Mouse (Mus musculus) forebrain, embryonic 15.5 days (tissue): ENCODE results near the gene Grb2. TPM values are rescaled to one million over a fixed set of nuclear protein-coding genes. Genes with fewer than 3 reads are reported as not detected.

Source experiments
- ATAC-seq: fragments of 200-750 bp; cut with Nextera tagmentation; replicated peaks from 2 replicates; pipeline ENCODE4 v1.8.0; 2017; ENCODE audit warnings: mild to moderate bottlenecking, moderate TSS enrichment, moderate library complexity
- H3K27ac ChIP-seq: fragments of 300-500 bp; sonication (generic); replicated peaks from 2 replicates; pipeline ENCODE4 v1.5.1; 2015; ENCODE audit warnings: mild to moderate bottlenecking, inconsistent platforms
- H3K27me3 ChIP-seq: fragments of 300-500 bp; sonication (generic); 2 replicates; pipeline ENCODE4 v1.6.1; 2015; ENCODE audit warnings: inconsistent platforms
- H3K36me3 ChIP-seq: fragments of 300-500 bp; sonication (generic); 2 replicates; pipeline ENCODE4 v1.6.1; 2015; ENCODE audit warnings: mild to moderate bottlenecking, inconsistent platforms
- H3K4me1 ChIP-seq: fragments of 300-500 bp; sonication (generic); 2 replicates; pipeline ENCODE4 v1.6.1; 2015; ENCODE audit warnings: inconsistent platforms
- H3K4me2 ChIP-seq: fragments of 300-500 bp; sonication (generic); replicated peaks from 2 replicates; pipeline ENCODE4 v1.6.1; 2015; ENCODE audit warnings: mild to moderate bottlenecking, inconsistent platforms
- H3K4me3 ChIP-seq: fragments of 300-500 bp; sonication (generic); 2 replicates; pipeline ENCODE4 v1.5.1; 2015; ENCODE audit warnings: mild to moderate bottlenecking, inconsistent platforms
- H3K9ac ChIP-seq: fragments of 300-500 bp; sonication (generic); replicated peaks from 2 replicates; pipeline ENCODE4 v1.6.1; 2015; ENCODE audit warnings: mild to moderate bottlenecking, inconsistent platforms
- H3K9me3 ChIP-seq: fragments of 300-500 bp; sonication (generic); 2 replicates; pipeline ENCODE4 v1.6.1; 2016; ENCODE audit warnings: inconsistent platforms
- WGBS: fragments of 180-500 bp; shearing (Covaris S2); methylation state at CpG from one replicate; pipeline ENCODE4 v1.1.7; 2015; ENCODE audit warnings: mixed read lengths; 5-methylcytosine and 5-hydroxymethylcytosine counted together
- polyA plus RNA-seq: library from polyadenylated mRNA; unstranded; fragments of >200 nt; fragmentation: Nextera tagmentation; extraction: Ambion mirVana; gene quantifications from 2 replicates; pipeline ENCODE4 v1.2.1, GENCODE M21; 2015

Grb2 gene
- polyA plus RNA-seq, 1 experiment from 2014 or later: 199 TPM

DNA sequence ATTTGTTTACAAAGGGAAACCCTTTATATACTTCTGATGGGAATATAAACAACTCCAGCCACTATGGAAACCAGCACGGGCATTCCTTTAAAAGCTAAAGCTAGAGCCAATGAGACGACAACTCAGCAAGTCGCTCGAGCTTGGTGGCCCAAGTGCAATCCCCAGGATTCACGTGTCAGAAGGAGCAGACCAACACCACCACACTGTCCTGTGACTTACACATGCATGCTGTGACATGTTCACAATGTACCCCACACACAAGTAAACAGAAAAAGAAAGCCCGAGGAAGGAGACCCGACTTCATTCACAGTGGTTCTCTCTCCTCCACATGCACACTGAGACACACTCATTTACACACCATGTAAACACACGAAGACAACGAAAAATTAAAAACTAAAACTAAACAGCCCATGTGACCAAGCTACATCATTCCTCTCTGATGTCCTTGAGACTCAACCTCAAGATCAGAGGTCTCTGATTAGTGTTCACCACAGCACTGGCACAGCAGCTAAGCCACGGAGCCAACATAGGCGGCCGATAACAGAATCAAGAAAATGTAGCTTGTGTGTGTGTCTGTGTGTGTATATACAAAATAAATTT, 14.3 kb downstream of the Grb2 start:
- 88% methylated on average over 12 of the region's 12 CpGs for WGBS
- no peak overlapping the region for H3K4me2 ChIP-seq
- H3K9me3 ChIP-seq: no peaks in the 10 kb centered on the region
- no peak for ATAC-seq
- no peak overlapping the region for H3K9ac ChIP-seq
- H3K4me1 ChIP-seq: peaks cover 38% of the 10 kb centered on the region
- H3K27ac ChIP-seq: no peak overlapping the region
- no peaks in the 10 kb centered on the region for H3K27me3 ChIP-seq
- H3K4me3 ChIP-seq: no peak overlapping the region
- peaks cover 9% of the 10 kb centered on the region for H3K36me3 ChIP-seq

DNA sequence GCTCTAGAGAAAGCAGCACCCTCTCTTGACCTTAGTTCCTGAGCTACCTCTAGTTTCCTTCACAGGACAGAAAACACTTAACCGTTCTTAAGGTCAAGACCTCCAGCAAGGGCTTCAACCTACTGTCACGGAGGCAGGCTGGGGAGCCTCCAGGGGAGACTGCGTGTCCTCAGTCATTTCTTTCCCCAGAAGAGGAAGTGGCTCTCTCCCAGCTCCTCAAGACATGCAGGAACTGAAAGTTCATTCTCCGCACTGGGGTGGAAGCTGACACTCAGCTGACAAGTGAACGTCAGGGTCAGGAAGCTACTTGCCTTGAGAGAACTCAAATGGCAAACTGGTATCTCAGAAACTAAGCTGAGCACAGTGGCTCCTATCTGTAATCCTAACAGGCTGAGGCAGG, 15.6 kb downstream of the Grb2 start:
- Histone ChIP-seq H3K27me3 (no peaks in the 10 kb centered on the region), H3K9ac (no peak overlapping the region), H3K9me3 (no peaks in the 10 kb centered on the region), H3K27ac (no peak overlapping the region), H3K4me3 (no peak overlapping the region), H3K4me2 (no peak overlapping the region), H3K36me3 (peaks cover 10% of the 10 kb centered on the region), H3K4me1 (peaks cover 26% of the 10 kb centered on the region)
- 87% methylated on average over 5 of the region's 5 CpGs for WGBS
- no peak for ATAC-seq

GRCm38 (mm10) chr11:115691976-115692375, 16.4 kb downstream of the Grb2 start:
- Histone ChIP-seq H3K9ac (no peak overlapping the region), H3K27ac (no peak overlapping the region), H3K36me3 (peaks cover 7% of the 10 kb centered on the region; the same call in 1 of the 2 replicates), H3K4me3 (no peak overlapping the region), H3K9me3 (no peaks in the 10 kb centered on the region), H3K4me1 (peaks cover 17% of the 10 kb centered on the region), H3K27me3 (no peaks in the 10 kb centered on the region), H3K4me2 (no peak overlapping the region)
- WGBS: 93% methylated on average over 2 of the region's 2 CpGs
- ATAC-seq: no peak

GRCm38 (mm10) chr11:115691511-115691910, 16.9 kb downstream of the Grb2 start:
- Histone ChIP-seq H3K4me3 (no peak overlapping the region), H3K9me3 (no peaks in the 10 kb centered on the region), H3K4me1 (peaks cover 13% of the 10 kb centered on the region; the same call in 1 of the 2 replicates), H3K27me3 (no peaks in the 10 kb centered on the region), H3K36me3 (peaks cover 7% of the 10 kb centered on the region; the same call in 1 of the 2 replicates), H3K27ac (no peak overlapping the region), H3K9ac (no peak overlapping the region), H3K4me2 (no peak overlapping the region)
- 97% methylated on average over 5 of the region's 5 CpGs for WGBS
- no peak for ATAC-seq

- Histone ChIP-seq H3K36me3 (peaks cover 7% of the 10 kb centered on the region; the same call in 1 of the 2 replicates), H3K9ac (no peak overlapping the region), H3K27me3 (no peaks in the 10 kb centered on the region), H3K9me3 (no peaks in the 10 kb centered on the region), H3K4me3 (no peak overlapping the region), H3K27ac (no peak overlapping the region), H3K4me2 (no peak overlapping the region), H3K4me1 (peaks cover 10% of the 10 kb centered on the region; the same call in 1 of the 2 replicates)
- no peak for ATAC-seq
- WGBS: 93% methylated on average over 5 of the region's 5 CpGs
Observed at GRCm38 (mm10) chr11:115691013-115691412, 17.4 kb downstream of the Grb2 start.

DNA sequence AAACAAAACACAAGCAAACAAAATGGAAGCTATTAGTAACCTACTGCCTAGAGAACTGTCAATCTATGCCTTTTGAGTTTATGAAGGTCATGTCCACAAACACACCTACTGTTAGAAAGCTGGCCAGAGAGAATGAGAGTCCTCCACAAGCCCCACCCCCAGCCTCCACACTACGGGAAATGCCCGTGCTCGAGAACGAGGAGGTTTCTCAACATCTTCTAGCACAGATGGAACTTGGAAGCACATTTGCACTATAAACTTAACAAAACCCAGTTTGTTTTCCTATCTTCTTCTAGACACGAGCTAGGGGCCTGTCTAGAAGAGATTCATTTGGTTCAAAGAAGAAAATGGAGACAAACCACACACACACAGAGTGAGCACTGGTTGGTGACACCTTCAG, 18.0 kb downstream of the Grb2 start:
- 94% methylated on average over 5 of the region's 5 CpGs for WGBS
- H3K9ac ChIP-seq: no peak overlapping the region
- peaks cover 10% of the 10 kb centered on the region for H3K4me1 ChIP-seq
- no peaks in the 10 kb centered on the region for H3K27me3 ChIP-seq
- no peak overlapping the region for H3K4me3 ChIP-seq
- H3K4me2 ChIP-seq: no peak overlapping the region
- no peaks in the 10 kb centered on the region for H3K9me3 ChIP-seq
- no peak for ATAC-seq
- no peak overlapping the region for H3K27ac ChIP-seq
- H3K36me3 ChIP-seq: peaks cover 7% of the 10 kb centered on the region; the same call in 1 of the 2 replicates

DNA sequence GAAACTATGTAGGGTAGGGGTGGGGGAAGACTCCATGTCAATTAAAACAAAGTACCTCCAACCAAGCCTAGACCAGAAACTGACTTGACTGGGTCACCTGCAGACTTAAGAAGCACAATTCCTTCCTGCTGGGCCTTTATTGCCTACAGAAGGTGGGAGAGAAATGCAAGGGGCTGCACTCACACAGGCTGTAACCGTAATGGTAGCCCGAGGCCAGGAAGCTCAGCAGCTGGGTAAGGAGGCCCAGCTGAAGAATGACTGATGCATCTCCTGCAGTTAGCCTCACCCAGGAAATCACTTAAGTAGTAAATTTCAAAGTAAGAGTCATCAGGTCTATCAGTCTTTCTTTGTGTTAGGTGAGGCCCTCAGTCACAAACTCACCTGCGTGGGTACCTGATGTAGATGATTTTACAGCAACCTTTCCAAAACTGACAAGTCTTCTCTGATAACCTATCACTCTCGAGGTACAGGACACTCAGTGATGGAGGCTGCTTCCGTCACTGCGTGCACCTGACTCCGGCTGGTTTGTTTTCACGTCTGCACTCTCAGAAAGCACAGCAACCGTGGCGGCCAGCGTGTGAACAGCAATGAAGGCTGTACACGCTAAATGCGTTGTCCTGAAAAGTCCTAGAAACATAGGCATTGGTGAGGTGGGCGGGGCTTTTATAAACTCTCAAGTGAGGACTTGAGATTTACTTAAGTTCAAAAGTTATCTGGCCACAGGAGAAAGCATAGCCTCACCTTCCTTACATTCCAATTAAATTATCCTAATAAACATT, 19.1 kb downstream of the Grb2 start:
- Histone ChIP-seq H3K36me3 (peaks cover 7% of the 10 kb centered on the region; the same call in 1 of the 2 replicates), H3K9me3 (no peaks in the 10 kb centered on the region), H3K27ac (no peak overlapping the region), H3K4me3 (no peak overlapping the region), H3K27me3 (no peaks in the 10 kb centered on the region), H3K9ac (no peak overlapping the region), H3K4me2 (no peak overlapping the region), H3K4me1 (peaks cover 18% of the 10 kb centered on the region)
- 95% methylated on average over 14 of the region's 14 CpGs for WGBS
- ATAC-seq: no peak

DNA sequence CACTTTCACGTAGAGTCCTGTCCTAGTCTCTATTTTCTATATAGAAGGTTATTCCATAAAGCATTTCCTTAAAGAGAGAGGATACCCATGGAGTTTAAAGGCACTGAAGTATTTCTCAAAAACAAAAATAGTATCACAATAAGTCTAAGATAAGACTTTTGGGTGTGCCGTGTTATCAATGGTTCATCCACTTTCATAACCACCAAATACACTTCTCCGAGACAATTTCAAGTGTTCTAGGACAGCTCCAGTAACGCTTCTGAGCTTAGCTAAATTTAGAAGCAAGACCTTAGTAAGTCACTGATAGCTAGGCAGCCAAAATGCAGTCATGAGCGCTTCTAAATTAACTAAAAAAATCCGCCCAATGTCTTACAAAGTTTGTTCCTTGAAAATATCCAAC, 22.0 kb downstream of the Grb2 start:
- H3K4me1 ChIP-seq: peaks cover 19% of the 10 kb centered on the region
- H3K27ac ChIP-seq: peak overlapping the region; percentile 12; the same call in 1 of the 2 replicates
- no peak overlapping the region for H3K4me2 ChIP-seq
- peaks cover 10% of the 10 kb centered on the region; the same call in 1 of the 2 replicates for H3K36me3 ChIP-seq
- H3K27me3 ChIP-seq: no peaks in the 10 kb centered on the region
- H3K9ac ChIP-seq: no peak overlapping the region
- ATAC-seq: no peak
- no peak overlapping the region for H3K4me3 ChIP-seq
- no peaks in the 10 kb centered on the region for H3K9me3 ChIP-seq
- WGBS: 90% methylated on average over 6 of the region's 6 CpGs

DNA sequence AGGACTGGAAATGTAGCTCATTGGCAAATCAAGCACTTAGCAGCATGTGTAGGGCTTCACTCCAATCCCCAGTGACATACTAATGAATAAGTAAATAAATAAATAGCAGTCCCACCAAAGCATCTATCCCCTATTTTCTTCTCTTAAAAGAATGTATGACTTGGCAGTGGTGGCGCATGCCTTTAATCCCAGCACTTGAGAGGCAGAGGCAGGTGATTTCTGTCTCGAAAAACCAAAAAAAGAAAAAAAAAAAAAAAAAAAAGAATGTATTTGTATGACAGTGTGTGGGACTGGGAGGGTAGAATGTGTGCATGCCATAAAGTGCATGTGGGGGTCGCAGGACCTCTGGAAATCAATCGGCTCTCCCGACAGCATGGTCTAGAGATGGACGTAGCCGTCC, 22.4 kb downstream of the Grb2 start:
- no peaks in the 10 kb centered on the region for H3K27me3 ChIP-seq
- no peak for ATAC-seq
- H3K27ac ChIP-seq: peak overlapping the region; percentile 12; the same call in 1 of the 2 replicates
- H3K4me2 ChIP-seq: no peak overlapping the region
- peaks cover 19% of the 10 kb centered on the region for H3K4me1 ChIP-seq
- 85% methylated on average over 7 of the region's 7 CpGs for WGBS
- H3K36me3 ChIP-seq: peaks cover 10% of the 10 kb centered on the region; the same call in 1 of the 2 replicates
- H3K4me3 ChIP-seq: no peak overlapping the region
- H3K9me3 ChIP-seq: no peaks in the 10 kb centered on the region
- no peak overlapping the region for H3K9ac ChIP-seq

- ATAC-seq: no peak
- Histone ChIP-seq H3K4me3 (no peak overlapping the region), H3K9me3 (no peaks in the 10 kb centered on the region), H3K36me3 (peaks cover 10% of the 10 kb centered on the region; the same call in 1 of the 2 replicates), H3K9ac (no peak overlapping the region), H3K4me2 (no peak overlapping the region), H3K27ac (peak overlapping the region; percentile 68), H3K4me1 (peaks cover 19% of the 10 kb centered on the region), H3K27me3 (no peaks in the 10 kb centered on the region)
- WGBS: 74% methylated on average over 6 of the region's 6 CpGs
Observed at GRCm38 (mm10) chr11:115684877-115685276, 23.5 kb downstream of the Grb2 start.

DNA sequence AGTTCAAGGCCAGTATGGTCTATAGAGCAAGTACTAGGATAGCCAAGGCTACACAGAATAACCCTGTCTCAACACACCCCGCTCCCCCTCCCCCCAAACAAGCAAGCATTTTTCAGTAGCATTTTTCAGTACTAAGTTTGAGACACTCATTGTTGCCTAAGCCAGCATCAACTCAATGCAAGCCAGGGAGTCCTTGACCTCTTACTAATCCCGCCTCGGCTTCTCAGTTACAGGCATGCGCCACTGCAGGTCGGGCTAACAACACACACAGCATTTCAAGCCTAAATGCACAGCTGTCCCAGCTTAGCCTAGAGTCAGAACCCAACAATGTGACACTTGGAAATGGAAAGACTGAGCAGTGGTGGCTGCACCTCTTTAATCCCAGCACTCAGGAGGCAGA, 25.1 kb downstream of the Grb2 start:
- no peaks in the 10 kb centered on the region for H3K9me3 ChIP-seq
- H3K27ac ChIP-seq: no peak overlapping the region
- H3K4me2 ChIP-seq: no peak overlapping the region
- 95% methylated on average over 5 of the region's 5 CpGs for WGBS
- H3K4me1 ChIP-seq: peaks cover 22% of the 10 kb centered on the region
- H3K27me3 ChIP-seq: no peaks in the 10 kb centered on the region
- ATAC-seq: no peak
- peaks cover 7% of the 10 kb centered on the region; the same call in 1 of the 2 replicates for H3K36me3 ChIP-seq
- no peak overlapping the region for H3K4me3 ChIP-seq
- H3K9ac ChIP-seq: no peak overlapping the region

- 95% methylated on average over 3 of the region's 3 CpGs for WGBS
- no peaks in the 10 kb centered on the region for H3K9me3 ChIP-seq
- H3K36me3 ChIP-seq: peaks cover 7% of the 10 kb centered on the region
- peaks cover 22% of the 10 kb centered on the region for H3K4me1 ChIP-seq
- H3K4me3 ChIP-seq: no peak overlapping the region
- H3K27me3 ChIP-seq: no peaks in the 10 kb centered on the region
- H3K27ac ChIP-seq: no peak overlapping the region
- no peak for ATAC-seq
- H3K4me2 ChIP-seq: no peak overlapping the region
- no peak overlapping the region for H3K9ac ChIP-seq
Observed at GRCm38 (mm10) chr11:115682411-115682810, 26.0 kb downstream of the Grb2 start.
